Mouse (Mus musculus) WW6 (cell line): Measurements from ENCODE around the gene Grm3.
A peak's percentile ranks its signal among the peaks of the same experiment; 100 is the strongest.

Experiments used
- DNase-seq: peaks from one replicate; pipeline ENCODE4 v3.0.0-alpha.2; 2013; ENCODE audit warnings: low read depth, low spot score

The Grm3 gene

DNA sequence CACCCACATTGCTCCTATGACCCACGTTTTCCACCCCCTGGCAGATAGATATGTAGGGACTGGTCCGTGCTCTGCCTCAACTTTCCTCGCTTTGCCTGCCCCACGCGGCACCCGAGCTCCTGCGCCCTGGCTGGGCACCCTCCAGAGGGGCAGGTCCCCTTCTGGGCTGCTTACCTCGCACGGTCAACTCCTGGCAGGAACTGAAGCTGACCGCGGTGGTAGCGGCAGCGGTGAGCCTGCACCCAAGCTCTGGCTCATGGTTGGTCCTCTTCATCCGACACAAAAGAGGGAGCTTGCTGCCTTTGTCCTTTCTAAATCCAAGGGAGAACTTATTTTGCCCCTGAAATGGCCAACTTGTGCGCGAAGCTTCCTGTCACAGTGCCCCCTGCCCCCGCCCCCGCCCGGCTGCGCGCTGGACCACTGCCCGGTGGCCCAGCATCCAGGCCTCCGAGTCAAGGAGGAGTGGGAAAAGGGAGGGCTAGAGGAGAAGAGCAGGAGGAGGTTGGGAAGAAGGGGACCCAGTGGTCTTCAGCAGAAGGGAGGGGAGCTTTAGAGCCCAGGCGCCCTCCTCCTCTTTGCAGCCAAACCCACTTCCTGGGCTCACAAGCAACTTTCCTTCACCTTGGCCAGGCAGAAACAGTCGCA is at the start of gene Grm3:
Gene Grm3, minus strand, starts transcription at position 215 of the 645 bp plus-strand sequence.
- no peak for DNase-seq

DNA sequence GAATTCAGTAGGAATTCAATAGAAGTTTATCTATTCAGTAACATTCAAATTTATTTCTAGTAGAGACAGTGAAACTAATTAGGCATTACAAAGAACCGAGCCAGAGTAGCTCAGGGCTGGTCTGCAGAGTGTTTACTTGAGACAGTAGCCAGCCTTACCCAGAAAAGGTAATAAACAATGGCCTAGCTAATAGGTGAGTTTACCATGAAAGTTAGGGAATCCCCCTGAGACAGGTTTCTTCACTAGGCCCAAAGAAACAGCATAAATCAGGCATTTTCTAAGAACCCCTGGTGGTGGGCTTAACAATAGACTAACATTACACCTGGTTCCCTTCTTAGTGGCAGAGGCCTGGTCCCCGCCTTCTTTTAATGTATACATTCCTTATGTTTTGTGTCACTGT is 30.8 kb upstream of the Grm3 start:
- DNase-seq = no peak

DNA sequence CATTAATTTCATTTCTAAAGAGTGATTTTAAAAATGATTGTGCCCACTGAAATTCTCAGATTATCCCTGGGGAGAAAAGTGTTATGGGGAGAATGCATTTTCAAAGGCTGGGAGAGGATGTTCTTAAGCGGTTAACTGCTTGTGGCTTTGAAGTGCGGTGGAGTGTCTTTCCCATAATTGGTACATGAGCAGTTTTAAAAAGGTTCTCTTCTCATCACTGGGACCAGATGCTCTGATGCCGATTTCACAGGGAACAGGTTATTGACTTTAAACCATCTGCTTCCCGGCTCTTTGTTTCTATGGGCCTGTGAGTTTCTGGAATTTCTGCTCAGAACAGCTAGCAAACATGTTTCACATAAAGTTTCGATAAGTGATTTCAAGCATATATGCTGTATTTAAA is 23.2 kb upstream of the Grm3 start:
- DNase-seq = no peak

DNA sequence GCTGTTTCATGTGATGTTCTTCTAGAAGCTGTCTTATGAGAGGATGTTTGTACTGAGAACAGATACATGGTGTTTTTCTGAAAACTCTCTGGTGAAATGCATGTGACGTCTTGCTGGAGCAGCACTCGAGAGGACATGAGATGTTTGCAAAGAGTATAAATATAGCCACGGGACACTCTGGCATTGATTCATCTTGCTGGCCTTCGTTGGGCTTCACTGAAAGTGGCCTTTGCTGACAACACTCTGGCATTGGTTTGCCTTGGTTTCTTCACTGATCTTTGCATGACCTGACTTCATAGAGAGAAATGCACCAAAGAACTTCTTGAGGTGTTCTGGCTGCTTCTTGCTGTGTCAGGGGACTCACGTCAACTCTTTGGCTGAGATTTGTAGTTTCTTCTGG is 19.1 kb upstream of the Grm3 start:
- no peak for DNase-seq

DNA sequence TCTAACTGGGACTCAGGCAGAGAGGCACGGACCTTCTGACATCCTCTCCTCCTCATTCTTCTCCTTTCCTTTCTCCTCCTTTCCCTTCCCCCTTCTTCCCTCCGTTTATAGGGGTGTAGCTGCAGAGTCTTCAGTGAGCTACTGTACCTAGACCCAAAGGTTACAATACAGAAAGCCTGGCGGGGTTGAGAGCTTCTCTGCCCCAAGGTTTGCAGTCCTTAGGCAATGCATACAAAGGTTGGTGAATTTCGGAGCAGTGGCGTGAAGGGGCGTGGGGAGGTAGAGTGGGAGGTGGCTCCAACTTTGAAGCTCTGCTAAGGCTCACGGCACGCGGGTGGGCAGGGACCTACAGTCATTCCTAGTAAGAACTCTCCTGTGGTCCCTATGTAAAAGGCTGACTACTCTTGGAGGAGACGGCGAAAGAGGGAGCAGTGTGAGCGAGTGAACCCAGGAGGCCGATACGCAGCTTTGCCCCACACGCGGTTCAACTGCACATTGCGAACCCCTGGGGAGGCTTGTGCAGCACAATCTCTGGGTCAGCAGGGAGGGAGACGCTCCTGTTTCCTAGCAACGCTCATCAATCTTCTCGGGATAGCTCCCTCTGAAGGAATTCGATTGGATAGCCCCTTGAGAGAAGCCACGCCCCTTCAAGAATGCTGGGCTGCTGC is 765 bp upstream of the Grm3 start:
- peak; percentile 64 for DNase-seq

DNA sequence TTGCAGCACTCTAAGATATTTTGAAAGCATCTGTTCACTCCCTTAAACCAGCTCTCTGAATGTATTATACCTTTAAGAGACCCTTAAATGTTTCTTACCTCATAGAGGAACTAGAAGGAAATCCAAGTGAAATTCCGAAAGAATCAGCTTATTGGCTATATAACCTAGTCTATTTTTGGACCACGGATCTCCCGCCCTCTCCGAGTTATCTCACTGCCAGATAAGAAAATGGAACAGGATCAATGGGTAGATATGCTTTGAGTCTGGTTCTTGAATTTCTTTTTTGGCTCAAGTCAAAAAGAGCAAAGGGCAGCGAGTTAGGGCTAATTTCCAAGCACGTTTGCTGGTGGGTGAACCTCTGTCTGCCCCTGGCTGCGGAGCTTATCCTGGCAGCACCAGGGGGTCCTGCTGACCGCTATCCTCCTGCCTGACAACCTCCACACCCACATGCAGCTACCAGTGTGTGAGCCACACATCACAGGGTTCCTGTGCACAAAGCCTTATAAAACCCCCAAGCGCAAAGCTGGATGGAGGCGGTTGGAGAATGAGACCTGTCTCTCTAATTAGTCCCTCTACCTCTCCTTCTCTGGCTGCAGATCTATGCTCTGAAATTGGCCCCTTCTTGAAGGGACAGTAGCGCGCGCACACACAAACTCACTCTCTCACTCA is 549 bp downstream of the Grm3 start:
- DNase-seq = no peak

DNA sequence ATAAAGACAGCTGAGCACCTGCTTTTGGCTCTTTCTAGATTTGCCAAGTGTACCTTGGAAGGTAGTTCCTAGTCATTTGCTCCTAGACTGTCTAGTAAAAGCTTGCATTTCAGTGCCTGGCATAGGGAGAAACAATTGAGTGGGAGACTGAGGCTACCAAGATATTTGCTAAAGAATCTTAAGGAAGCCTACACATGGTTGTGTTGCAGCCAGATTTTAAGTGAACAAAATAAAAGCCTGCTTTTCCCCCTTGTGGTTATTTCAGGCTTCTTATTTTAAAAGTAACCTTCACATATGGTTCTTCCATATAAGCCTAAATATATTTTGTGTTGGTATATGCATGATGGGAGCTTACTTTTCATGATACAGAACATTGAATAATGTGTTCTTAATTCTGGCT is 3.8 kb downstream of the Grm3 start:
- DNase-seq = no peak

DNA sequence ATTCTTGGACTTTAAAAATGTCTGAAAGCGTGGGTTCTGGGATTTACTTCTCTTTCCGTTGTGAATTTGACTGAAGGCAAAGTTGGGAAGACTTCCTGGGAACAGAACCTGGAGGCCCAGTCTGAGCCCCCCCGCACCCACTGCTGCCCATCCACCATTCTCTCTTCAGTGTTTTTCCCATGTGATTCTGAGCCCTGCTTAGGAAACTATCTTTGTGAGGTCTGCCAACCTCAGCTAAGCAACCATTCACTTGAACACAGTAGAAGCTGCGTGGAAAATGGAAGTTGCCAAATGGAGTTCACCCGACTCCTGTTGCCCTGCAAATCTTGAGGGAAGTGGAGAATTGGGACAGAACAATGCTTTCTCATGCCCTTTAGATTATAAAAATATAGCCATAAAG is 8.7 kb downstream of the Grm3 start:
- DNase-seq = no peak

DNA sequence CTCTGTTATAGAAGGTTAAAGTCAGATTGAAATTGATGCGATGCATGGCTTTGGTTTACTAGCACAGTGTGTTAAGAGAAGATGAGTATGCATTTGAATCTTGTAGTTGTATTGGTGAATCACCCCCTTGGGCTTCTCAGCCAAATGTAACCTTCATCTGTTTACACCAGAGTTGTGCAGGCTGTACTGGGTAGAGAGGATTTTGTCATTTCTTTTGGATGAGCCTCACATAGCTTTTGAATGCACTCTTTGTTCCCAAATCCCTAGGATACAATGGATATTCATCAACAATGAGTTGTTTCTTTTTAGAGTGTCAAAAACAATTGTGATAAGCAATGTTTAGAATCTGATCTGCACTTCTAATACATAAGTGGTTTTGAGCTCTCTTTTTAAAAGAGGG is 17.9 kb downstream of the Grm3 start:
- DNase-seq = no peak

DNA sequence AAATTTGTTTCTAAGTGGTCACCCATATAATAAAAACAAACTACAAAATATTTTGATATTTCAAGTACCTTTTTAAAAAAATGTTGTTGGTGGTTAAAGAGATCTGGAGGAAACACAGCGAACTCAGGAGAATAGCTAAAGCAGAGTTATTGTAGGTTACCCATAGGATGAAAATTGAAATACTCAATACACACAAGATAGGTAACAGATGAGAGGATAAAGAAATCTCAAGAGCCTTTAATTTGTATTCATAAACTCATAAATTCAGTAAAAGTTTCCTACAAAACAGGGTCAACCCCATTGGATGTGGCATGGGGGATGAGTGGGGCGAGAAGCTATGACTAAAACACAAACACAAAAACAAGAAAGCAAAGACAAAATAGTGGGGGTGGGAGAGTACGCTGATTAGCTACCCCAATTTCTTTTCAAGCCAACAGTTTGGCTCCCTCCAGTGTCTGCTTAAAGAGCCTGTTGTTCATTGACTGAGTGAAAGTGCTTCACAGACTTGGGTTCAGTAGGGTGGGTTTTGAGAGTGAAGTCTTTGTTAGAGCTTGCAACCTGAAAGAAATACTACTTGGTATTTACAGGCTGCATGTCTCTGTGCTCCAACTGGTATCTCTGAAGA is 21.5 kb downstream of the Grm3 start:
- DNase-seq = no peak

DNA sequence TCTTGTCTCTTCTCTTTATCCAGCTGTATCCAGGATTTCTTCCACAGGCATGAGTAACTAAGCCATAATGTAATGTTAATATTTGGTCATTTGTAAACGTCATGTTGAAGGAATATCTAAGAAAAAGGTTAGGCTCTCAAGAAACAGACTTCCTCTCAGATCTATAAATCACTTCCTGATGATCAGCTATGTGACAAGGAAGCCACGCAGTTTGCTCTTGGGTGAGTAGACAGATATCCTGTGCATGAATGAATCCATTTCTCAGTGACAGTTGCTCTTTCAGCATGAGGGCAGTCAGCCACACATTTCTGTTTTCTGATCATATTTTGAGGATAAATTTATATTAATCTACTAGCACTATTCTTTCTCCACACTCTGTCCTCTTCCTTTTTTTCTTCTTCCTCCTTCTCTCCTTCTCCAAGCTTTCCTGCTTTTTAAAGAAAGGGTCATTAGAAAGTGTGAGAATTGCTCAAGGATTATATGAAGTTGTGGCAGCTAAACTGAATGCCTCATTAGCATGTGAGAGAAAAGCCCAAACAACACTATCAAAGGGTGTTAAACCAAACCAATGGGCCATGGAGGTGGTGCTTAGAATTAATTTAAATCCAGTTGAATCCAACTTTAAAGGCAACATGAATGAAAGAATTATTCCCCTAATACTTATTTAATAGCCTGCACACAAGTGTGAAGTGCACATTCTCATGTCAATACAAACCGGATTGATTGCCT is 22.1 kb downstream of the Grm3 start:
- no peak for DNase-seq

DNA sequence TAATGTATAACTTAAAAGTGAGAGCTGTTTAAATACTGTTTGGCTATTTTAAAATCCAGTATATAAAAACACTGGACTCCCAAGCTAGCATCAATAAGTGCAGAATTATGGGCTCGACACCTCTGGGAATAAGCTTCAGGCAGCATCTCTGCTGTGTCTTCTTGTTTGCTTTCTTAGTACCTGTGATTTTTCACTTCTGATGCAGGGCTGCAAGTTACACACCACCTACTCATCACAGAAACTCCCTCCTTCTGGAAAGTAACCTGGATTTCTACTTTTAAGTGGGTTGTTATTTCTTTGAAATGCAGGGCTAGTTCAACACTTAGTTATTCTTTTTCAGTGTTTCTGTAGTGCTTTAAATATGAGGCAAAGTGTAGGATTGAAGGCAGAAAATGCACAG is 32.6 kb downstream of the Grm3 start:
- DNase-seq = no peak

DNA sequence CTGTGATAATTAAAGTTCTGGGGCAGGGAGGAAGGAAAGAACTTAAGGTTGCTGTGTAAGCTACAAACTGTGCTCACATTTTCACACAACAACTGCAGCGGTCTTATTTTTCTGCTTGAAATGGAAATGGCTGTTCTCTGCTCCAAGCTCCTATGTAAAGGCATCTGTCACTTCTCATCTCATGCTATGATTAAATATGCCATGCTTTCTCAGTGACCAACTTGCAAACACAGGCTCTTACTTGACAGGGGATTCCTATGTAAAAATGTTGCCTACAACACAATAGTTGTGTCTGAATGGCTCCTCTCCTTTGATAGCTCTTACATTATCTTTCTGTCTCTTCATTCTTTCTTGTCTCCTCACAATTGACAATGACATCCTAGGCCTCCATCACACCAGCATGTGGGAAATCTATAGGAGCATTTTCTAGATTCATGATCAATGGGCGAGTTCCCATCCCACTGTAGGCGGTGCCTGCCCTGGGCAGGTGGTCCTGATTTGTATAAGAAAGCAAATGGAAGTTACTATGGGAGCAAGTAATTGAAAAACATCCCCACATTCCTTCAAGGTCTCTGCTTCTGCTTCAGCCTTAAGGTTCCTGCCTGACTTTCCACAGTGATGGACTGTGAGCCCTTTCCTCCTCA is 34.2 kb downstream of the Grm3 start:
- DNase-seq = no peak

DNA sequence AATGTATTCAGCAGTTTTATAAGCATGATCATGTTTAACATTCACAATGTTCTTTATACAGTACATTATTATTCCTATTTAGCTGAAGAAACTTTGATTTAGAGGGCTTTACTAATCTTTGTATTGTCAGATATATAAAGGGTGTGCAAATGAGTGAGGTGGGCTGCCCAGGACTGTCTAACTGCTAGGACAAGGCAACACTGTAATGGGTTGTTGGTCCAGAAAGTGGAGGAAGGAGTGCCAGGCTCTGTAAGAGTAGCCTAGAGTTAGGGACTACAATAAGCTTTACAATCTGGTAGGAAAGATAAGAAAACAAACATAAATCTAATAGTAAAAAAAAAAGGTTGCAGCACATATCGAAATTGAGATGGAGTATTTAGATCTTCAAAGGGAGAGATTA is 34.8 kb downstream of the Grm3 start:
- DNase-seq = no peak

DNA sequence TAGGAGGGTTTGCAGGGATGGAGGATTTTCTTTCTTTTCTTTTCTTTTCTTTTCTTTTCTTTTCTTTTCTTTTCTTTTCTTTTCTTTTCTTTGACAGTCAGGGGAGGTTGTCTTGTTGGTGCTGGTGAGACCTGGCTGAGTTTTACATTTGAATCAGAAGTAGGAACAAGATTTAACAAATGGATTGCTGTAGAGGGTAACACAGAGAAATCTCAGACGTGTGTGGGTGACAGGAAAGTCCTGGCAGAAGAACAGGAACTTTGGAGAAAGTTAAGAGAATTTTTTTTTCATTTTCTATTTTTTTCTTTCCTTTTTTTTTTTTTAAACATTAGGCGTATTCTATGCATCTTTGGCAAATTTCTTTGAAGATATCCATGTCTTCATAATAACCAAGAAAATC is 41.8 kb downstream of the Grm3 start:
- no peak for DNase-seq

DNA sequence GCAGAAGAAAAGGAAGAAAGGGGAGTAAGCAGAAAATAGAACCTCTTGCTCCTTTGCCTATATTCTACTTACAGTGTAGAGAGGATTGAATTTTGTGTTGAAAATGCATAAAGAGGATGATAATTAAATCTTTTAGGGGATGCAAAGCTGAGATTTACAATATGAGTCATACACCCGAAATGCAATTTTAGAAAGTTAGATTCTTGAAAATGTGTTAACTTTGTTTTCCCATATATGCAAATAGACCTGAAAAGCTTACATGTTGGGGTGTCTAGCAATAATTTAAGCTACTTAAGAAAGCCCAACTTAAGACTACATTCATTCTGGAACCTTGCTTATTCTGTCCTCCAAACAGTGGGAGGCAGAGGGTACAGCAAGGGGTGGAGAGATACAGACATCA is 56.0 kb downstream of the Grm3 start:
- DNase-seq = no peak

DNA sequence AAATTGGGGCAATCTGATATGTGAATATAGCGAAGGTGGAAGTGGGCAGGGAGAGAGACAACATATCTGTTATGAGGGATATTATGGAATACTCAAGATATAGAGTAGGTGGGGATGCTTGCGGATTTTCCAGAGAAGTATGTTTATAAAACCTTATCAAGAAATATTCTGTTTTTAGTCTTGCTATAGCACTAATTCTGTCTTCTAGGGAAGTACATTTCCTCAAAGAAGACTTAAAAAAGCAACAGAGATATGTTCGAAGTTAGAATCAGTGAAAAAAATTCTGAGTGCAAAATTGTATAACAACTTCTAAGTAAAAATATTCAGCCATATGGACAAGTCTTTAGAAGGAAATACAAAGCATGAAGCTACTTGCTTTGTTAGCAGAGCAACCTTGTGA is 61.6 kb downstream of the Grm3 start:
- no peak for DNase-seq

DNA sequence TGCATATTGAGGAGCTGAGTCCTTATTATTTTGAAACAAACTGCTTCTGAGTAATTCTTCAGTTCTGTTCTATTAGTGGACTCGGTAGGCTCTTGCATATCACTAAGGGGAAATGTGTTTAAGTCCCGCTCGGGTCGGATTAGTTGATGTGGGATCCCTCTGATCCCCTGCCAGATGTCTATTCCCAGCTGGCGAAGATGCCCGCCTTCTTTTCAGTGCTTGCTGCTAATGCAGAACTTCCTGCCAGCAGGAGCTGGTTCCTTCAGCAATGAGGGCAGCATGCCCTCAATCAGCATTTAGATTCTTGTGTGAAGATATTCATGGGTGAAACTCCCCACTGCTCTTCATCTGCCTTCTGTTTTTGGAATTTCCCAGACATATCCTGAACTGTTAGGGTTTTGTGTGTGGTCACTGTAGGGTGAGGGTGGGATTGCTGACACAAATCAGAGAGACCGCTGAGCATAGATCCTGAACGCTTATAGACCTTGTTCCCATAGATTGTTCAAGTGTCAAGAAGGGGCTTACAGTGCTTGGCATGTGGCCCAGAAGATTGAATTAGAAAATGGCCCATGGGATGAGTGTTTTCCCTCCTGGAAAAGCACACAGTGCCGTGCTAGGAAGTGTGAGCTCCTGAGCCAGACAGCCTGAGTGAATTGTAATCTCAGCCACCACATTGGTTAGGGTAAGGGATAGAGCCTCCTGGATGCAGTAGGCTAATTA is 62.9 kb downstream of the Grm3 start:
- no peak for DNase-seq

DNA sequence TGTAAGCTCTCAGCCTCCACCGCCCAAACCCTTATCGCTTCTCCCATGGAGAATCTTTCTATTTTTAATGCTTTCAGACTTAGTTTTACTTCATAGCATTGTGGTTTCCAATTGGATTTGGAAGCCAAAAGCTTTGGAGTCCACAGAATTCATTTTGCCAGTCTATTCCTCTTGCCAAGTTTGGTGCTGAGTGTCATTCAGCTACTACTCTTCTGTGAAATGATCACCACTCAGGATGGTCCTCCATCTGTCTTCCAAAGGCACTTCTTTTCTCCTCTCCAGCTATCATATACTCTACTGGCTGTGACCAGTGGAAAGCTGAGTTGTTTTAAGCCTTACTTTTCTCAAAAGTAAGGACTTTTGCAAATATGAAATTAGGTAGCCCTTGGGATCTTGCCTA is 86.4 kb downstream of the Grm3 start:
- no peak for DNase-seq

DNA sequence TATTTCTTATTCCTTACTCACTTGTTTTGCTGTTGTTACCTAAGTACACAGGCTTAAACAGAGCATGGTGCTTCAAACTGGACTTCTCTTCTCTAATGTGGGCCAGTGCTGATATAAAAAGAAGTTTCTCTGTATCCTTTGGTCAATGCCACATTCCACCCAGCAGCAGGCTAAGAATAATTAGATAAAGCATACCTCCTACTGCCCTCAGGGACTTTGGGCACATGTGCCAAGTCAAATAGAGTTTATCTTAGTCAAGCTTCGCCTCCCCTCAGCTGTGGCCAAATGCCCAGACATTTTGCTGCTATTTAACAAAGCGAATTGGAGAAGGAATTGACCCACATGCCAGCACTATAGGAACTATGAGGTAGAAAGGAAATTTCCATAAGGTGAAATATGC is 97.8 kb downstream of the Grm3 start:
- DNase-seq = no peak

DNA sequence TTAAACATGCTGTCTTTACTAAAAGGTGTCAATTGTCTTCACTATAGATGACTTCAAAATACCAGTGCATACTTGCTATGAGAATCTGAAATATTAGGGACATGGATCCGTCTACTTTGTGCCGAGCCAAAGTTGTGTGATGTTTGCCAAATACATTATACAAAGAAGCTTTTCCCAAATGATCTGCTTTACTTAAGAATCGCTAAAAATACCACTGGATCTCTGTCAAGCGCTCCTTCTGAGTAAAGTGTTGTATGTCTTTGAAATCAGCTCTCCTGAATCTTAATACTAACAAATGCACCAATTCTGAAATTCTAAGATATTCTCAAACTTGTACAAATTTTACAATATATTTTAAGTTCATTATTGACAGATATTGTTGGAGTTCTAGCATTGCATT is 100.6 kb downstream of the Grm3 start:
- no peak for DNase-seq
